Mouse (Mus musculus) heart, postnatal 0 days (tissue): Measurements from ENCODE around the gene Sgtb.

ENCODE experiments used
- CTCF ChIP-seq: IDR thresholded peaks from 2 replicates; pipeline ENCODE4 v1.5.1; 2016; ENCODE audit warnings: antibody characterized with exemption, control low read depth, low read depth
- EP300 ChIP-seq: IDR thresholded peaks from 2 replicates; pipeline ENCODE4 v1.6.1; 2016; ENCODE audit warnings: antibody characterized with exemption, low read depth

DNA sequence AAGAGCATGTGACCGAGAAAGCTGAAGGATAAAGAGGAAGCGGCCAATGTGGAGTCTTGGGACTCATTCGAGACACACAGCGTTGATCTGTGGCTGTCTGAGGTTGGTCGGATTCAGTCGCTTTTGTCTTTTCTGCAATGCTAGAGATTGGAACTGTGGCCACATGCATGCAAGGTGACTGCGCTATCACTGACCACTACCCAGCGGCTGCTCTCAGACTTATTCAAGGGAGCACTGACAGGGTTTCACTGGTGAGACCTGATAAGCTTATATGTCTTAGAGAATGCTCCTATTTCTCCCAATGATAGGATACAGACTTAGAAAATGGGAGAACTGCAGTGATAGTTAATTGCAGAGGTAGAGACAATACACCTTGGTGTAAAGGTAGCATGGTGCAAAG, 35.3 kb upstream of the Sgtb start:
- TF ChIP-seq CTCF (no peak), EP300 (no peak)
